In genomic region chr1:168455178-168455577, GRCm38 (mm10) we compare ENCODE assay signal across 15 mouse cellular contexts. TPM values are rescaled to one million over a fixed set of nuclear protein-coding genes. Genes with fewer than 3 reads are reported as not detected.
A peak's percentile ranks its signal among the peaks of the same experiment; 100 is the strongest.
DNase-seq lines count a peak whose midpoint lies in the region.
"Had no signal": no experiment of that assay in that cellular context is flagged by ENCODE, and none has a peak within 500 bp of the region (broad histone marks: within the 10 kb centered on the region; RNA-seq: fewer than 3 reads in every experiment).

No protein-coding gene starts in this region.

- peak; percentile 15 to 22 for DNase-seq in cerebellum, postnatal 14 days
- no peak for DNase-seq in cerebellum, adult 9-10 months
- DNase-seq in gastrocnemius, adult 18-20 months (ENCODE audit: low spot score), result peak; percentile 49
- no peak for DNase-seq in gastrocnemius, postnatal 25 days
- DNase-seq in brain, adult 2 months (ENCODE audit: low read depth, low spot score), result peak; percentile 33
- DNase-seq in retina, embryonic 14.5 days (ENCODE audit: low spot score), result peak; percentile 35
- no peak for DNase-seq in thymus, postnatal 14 days
- DNase-seq: adrenal gland, postnatal 10 days; adrenal gland, postnatal 36 days; B cell, adult 2 months; cerebellum, adult 9-11 months; forebrain, postnatal 0 days; gastrocnemius, postnatal 10 days; kidney, adult 2 months had no signal

RNA-seq across cellular contexts. Expression of gene Pbx1, which starts 23.1 kb away (rescaled TPM):
- total RNA-seq in gastrocnemius, adult 18-20 months (2021), result 10 to 100 TPM; 25.2 to 28.0 TPM
- 10 to 100 TPM; 19.3 to 19.9 TPM for total RNA-seq in gastrocnemius, postnatal 25 days (2021)
- total RNA-seq: CH12.LX had no signal

Comparison
In these comparisons a context has a peak if more than half of its experiments do, and no peak if none do; other contexts are left out.
1. DNase-seq: peak in cerebellum, postnatal 14 days (2 of 2), gastrocnemius, adult 18-20 months (single experiment), brain, adult 2 months (single experiment) and retina, embryonic 14.5 days (single experiment); none in cerebellum, adult 9-10 months (single experiment), gastrocnemius, postnatal 25 days (single experiment) and thymus, postnatal 14 days (single experiment).